In genomic region chr11:66573888-66574287, GRCm38 (mm10) we compare ENCODE assay signal across 16 mouse cellular contexts. TPM values are rescaled to one million over a fixed set of nuclear protein-coding genes. Genes with fewer than 3 reads are reported as not detected.
"Had no signal": no experiment of that assay in that cellular context is flagged by ENCODE, and none has a peak within 500 bp of the region (broad histone marks: within the 10 kb centered on the region; RNA-seq: fewer than 3 reads in every experiment).

No protein-coding gene starts in this region.

- H3K4me1 ChIP-seq: limb, embryonic 15.5 days; liver, embryonic 12.5 days; midbrain, embryonic 12.5 days had no signal

- H3K36me3 ChIP-seq: limb, embryonic 15.5 days; liver, embryonic 12.5 days; midbrain, embryonic 12.5 days had no signal

- H3K4me3 ChIP-seq: limb, embryonic 15.5 days; liver, embryonic 12.5 days; midbrain, embryonic 12.5 days had no signal

- H3K27ac ChIP-seq: kidney, postnatal 0 days; limb, embryonic 15.5 days; liver, embryonic 12.5 days; midbrain, embryonic 12.5 days had no signal

- H3K27me3 ChIP-seq: midbrain, embryonic 12.5 days had no signal

- ATAC-seq: liver, embryonic 12.5 days had no signal

- H3K9ac ChIP-seq: limb, embryonic 15.5 days; liver, embryonic 12.5 days; lung, embryonic 14.5 days; midbrain, embryonic 12.5 days had no signal

- H3K4me2 ChIP-seq: limb, embryonic 15.5 days; liver, embryonic 12.5 days; lung, embryonic 14.5 days; midbrain, embryonic 12.5 days had no signal

- DNase-seq: kidney, adult 9 months; kidney, postnatal 36 days; layer of hippocampus, adult 9-11 months; layer of hippocampus, postnatal 36 days; lung, embryonic 14.5 days; lung, postnatal 10 days; lung, postnatal 4 days; right cerebral cortex, postnatal 14 days; thymus, postnatal 36 days had no signal

- H3K9me3 ChIP-seq: limb, embryonic 15.5 days; liver, embryonic 12.5 days; midbrain, embryonic 12.5 days had no signal

RNA-seq across cellular contexts. Expression of gene Shisa6, which starts 48.1 kb away (rescaled TPM):
- total RNA-seq: megakaryocyte, adult 5-6 weeks had no signal
- polyA plus RNA-seq: liver, embryonic 16.5 days; small intestine, adult 2 months had no signal
